23 mouse cellular contexts compared by ENCODE assay signal in the genomic region with DNA sequence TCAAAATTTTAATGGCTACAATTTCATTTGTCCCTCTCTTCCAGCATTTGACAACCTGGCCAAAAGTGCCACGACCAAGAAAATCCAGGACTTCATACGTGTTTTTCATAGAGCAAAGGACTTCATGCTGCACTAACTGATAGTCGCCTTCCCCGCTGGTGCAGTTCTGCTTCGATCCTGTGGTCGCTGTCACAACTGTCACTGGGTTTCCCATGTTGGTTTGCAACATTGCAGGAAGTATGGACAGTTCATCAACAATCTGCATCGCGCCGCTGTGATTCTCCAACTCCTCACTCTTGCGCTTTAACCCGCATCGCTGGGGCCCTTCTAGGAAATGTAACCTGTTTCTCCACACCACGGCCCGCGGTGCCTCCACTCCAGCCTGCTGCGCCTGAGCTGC. TPM values are rescaled to one million over a fixed set of nuclear protein-coding genes. Genes with fewer than 3 reads are reported as not detected.
DNase-seq lines count a peak whose midpoint lies in the region; ATAC-seq lines count a peak whose summit lies in the region.
"Had no signal": no experiment of that assay in that cellular context is flagged by ENCODE, and none has a peak within 500 bp of the region (broad histone marks: within the 10 kb centered on the region; RNA-seq: fewer than 3 reads in every experiment).

No protein-coding gene starts in this region.

- no peaks in the 10 kb centered on the region for H3K9me3 ChIP-seq in heart, embryonic 10.5 days
- no peaks in the 10 kb centered on the region for H3K9me3 ChIP-seq in liver, embryonic 12.5 days (replicated peaks)
- H3K9me3 ChIP-seq: forebrain, embryonic 13.5 days; megakaryocyte, embryonic 14.5 days; neural tube, embryonic 13.5 days had no signal

- no peak overlapping the region for H3K9ac ChIP-seq in liver, embryonic 12.5 days
- H3K9ac ChIP-seq: forebrain, embryonic 13.5 days; hindbrain, embryonic 14.5 days; neural tube, embryonic 13.5 days had no signal

- peaks cover 37% of the 10 kb centered on the region for H3K4me1 ChIP-seq in heart, embryonic 10.5 days
- H3K4me1 ChIP-seq in liver, embryonic 12.5 days: peaks cover 24% of the 10 kb centered on the region

- H3K4me2 ChIP-seq in liver, embryonic 12.5 days: no peak overlapping the region
- H3K4me2 ChIP-seq: forebrain, embryonic 13.5 days; hindbrain, embryonic 14.5 days; liver, embryonic 11.5 days; neural tube, embryonic 13.5 days had no signal

- no peak for DNase-seq in heart, embryonic 10.5 days (ENCODE audit: low spot score)
- no peak for DNase-seq in heart, adult 8-10 months (ENCODE audit: low spot score)
- DNase-seq in liver (peak; percentile 7), ZHBTc4 (ENCODE audit: low read depth, low spot score) (peak; percentile 30)
- DNase-seq in lung, postnatal 36 days: no peak
- DNase-seq: adrenal gland, postnatal 14 days; cerebellum, adult 8-10 months; cerebellum, postnatal 36 days; kidney, adult 8-10 months; kidney, postnatal 14 days; lung, adult 18-20 months; lung, postnatal 10 days; midbrain, embryonic 14.5 days; thymus, postnatal 25 days had no signal

- peaks cover 13% of the 10 kb centered on the region for H3K36me3 ChIP-seq in heart, embryonic 10.5 days
- peaks cover 12% of the 10 kb centered on the region for H3K36me3 ChIP-seq in liver, embryonic 12.5 days
- H3K36me3 ChIP-seq: neural tube, embryonic 13.5 days had no signal

- no peak for ATAC-seq in liver, embryonic 12.5 days
- peak; percentile 63 for ATAC-seq in megakaryocyte progenitor cell, adult 5-6 weeks (replicated peaks; ENCODE audit: poor library complexity)
- ATAC-seq: forebrain, embryonic 13.5 days; inflammation-experienced regulatory T-cells, adult 6 months had no signal

- no peaks in the 10 kb centered on the region for H3K27me3 ChIP-seq in heart, embryonic 10.5 days (ENCODE audit: insufficient read depth, poor library complexity, severe bottlenecking)
- H3K27me3 ChIP-seq in liver, embryonic 12.5 days (replicated peaks): no peaks in the 10 kb centered on the region
- H3K27me3 ChIP-seq: CH12.LX; forebrain, embryonic 13.5 days; megakaryocyte, embryonic 14.5 days; neural tube, embryonic 13.5 days had no signal

- 90% methylated on average over 16 of the region's 16 CpGs for WGBS in heart, embryonic 10.5 days
- 59% methylated on average over 16 of the region's 16 CpGs for whole genome bisulfite sequencing in liver, embryonic 12.5 days (ENCODE audit: insufficient replicate concordance)

- H3K4me3 ChIP-seq in heart, embryonic 10.5 days: no peak overlapping the region
- no peak overlapping the region for H3K4me3 ChIP-seq in liver, embryonic 12.5 days
- H3K4me3 ChIP-seq: forebrain, embryonic 13.5 days; megakaryocyte, embryonic 14.5 days; neural tube, embryonic 13.5 days had no signal

- peak overlapping the region; percentile 52; the same call in 1 of the 2 replicates for H3K27ac ChIP-seq in heart, embryonic 10.5 days
- H3K27ac ChIP-seq in liver, embryonic 12.5 days: no peak overlapping the region
- H3K27ac ChIP-seq: forebrain, embryonic 13.5 days; hindbrain, embryonic 14.5 days; neural tube, embryonic 13.5 days had no signal

RNA-seq across cellular contexts. Expression of a gene that starts 23.1 kb away (rescaled TPM):
- polyA plus RNA-seq in heart, embryonic 10.5 days (2016; fragmentation: Nextera tagmentation; extraction: Ambion mirVana): 34.2 and 48.1 TPM in 2 replicates
- 100 to 1,000 TPM; 217 to 250 (median 233) TPM for total RNA-seq in heart, adult 8-10 months (2022)
- 14.0 and 15.1 TPM in 2 replicates for polyA plus RNA-seq in liver, embryonic 12.5 days (2016; fragmentation: Nextera tagmentation; extraction: Ambion mirVana)
- total RNA-seq in megakaryocyte progenitor cell, adult 5-6 weeks (2015): 52.1 and 52.7 TPM in 2 replicates
- 36.9 and 40.1 TPM in 2 replicates for total RNA-seq in megakaryocyte progenitor cell, adult 5-6 weeks (2017)

Comparison
In these comparisons a context has a peak if more than half of its experiments do, and no peak if none do; other contexts are left out.
1. DNase-seq: peak in liver (single experiment) and ZHBTc4 (single experiment); none in heart, embryonic 10.5 days (single experiment), heart, adult 8-10 months (single experiment) and lung, postnatal 36 days (single experiment).
2. RNA of a gene that starts 23.1 kb away (total RNA-seq): 217 to 250 TPM in heart, adult 8-10 months; 36.9 to 52.7 TPM in megakaryocyte progenitor cell, adult 5-6 weeks; every median in the first group is over 4 times any median in the second.